Mouse (Mus musculus): Measurements from ENCODE around the gene Pxk.

- TF ChIP-seq CTCF (IDR thresholded peaks at IDR 0.05; ENCODE audit: borderline replicate concordance, control insufficient read depth, extremely low read depth, insufficient read depth, low read length, poor library complexity): no peak
- TF ChIP-seq POLR2A (IDR thresholded peaks at IDR 0.05; ENCODE audit: control insufficient read depth, extremely low read depth, insufficient read depth, low read length, poor library complexity): no peak
These were observed 76.6 kb downstream of the Pxk start for GRCm38 (mm10) chr14:8174634-8175033.
